Mouse (Mus musculus) liver, adult 2 months (tissue): ENCODE measurements around the gene Dctpp1.

Source experiments
- CTCF ChIP-seq: fragments of 200-500 bp; IDR thresholded peaks from 2 replicates; pipeline ENCODE4 v1.5.1; 2011; ENCODE audit warnings: low read depth, low read length, control low read depth
- POLR2A ChIP-seq: fragments of 200-500 bp; IDR thresholded peaks from 2 replicates; pipeline ENCODE4 v1.6.1; 2011; ENCODE audit warnings: low read length, control low read depth; ENCODE audit not compliant: insufficient read depth; ENCODE audit errors: extremely low read depth

GRCm38 (mm10) chr7:127256518-127256917, 4.0 kb downstream of the Dctpp1 start:
- TF ChIP-seq POLR2A: no peak
- TF ChIP-seq CTCF: no peak
